Mouse (Mus musculus) liver (tissue): ENCODE results near the gene Rbl2.

Source experiments
- DNase-seq: peaks from one replicate; pipeline ENCODE4 v3.0.0-alpha.2; 2020; ENCODE audit warnings: mixed read lengths

Rbl2 gene

GRCm38 (mm10) chr8:91111868-91112477, 42.1 kb downstream of the Rbl2 start:
- DNase-seq, result no peak

DNA sequence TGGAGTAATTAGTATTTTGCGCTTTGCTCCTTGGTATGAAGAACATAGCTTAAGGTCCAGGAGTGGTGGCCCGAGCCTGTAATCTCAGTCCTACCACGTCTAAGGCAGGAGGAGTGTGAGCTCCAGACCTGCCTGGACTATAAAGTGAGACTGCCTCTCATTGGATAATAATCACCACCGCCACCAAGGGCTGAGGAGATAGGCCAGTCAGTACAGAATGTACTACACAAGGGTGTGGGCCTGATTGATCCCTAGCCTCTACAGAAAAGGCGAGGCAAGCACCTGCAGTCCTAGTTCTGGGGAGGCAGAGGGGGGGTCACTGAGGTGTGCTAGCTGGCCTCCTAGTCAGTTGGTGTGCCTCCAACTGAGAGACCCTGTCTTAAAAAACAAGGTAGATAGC, 44.6 kb downstream of the Rbl2 start:
- DNase-seq, result no peak

DNA sequence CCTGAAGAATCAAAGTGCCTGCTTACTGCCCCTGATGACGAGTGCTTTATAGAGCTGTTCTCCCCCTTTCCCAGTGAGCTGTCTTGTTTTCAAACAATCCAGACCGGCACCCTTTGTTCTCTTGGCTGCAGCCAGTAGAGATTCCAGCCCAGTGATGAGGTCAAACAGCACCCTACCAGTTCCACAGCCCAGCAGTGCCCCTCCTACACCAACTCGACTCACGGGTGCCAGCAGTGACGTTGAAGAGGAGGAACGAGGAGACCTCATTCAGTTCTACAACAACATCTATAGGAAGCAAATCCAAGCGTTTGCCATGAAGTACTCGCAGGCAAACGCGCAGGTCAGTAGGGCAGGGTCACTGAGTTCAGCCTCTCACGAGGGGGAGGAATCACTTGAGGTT, 45.1 kb downstream of the Rbl2 start:
- DNase-seq, result no peak

- no peak for DNase-seq
Observed at GRCm38 (mm10) chr8:91117537-91117936, 47.7 kb downstream of the Rbl2 start.

- no peak for DNase-seq
Observed at GRCm38 (mm10) chr8:91118131-91118530, 48.3 kb downstream of the Rbl2 start.

DNA sequence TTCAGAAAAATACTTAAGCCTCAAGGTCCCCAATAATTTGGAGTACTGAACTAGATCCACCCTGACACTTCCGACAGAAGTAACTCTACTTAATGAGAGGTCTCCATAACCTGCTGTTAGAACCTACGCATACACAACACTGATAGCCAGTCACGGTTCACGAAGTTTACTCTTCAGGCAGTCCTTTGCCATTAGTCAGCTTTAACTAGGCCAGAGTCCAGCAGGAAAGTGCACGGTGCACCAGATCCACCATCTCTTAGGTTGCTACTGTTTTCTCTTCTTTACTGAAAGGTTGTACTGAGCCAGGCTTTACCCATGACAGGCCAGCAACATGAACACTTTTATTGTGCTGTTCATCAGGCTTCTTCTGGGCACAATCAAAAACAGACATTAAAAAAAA, 54.5 kb downstream of the Rbl2 start:
- DNase-seq, result no peak

DNA sequence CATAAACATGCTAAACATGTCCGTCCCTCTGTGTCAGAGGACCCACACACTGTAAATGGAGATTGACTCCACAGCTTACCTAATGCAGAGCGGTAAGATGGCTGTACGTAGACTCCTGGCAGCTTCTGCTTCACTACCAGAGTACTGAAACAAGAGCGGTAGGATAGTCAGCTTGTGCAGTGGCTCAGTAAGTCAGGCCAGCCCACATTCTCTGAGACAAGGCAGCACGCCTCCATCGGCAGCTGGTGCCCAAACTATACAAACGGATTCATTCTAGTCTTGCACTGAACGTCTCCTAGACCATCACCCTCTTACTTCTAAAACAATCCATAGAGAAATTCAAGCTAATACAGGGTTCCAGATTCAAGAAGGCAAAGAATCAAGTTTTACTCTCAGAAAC, 56.9 kb downstream of the Rbl2 start:
- no peak for DNase-seq

GRCm38 (mm10) chr8:91132731-91133130, 62.9 kb downstream of the Rbl2 start:
- DNase-seq, result no peak

GRCm38 (mm10) chr8:91133441-91134069, 63.7 kb downstream of the Rbl2 start:
- DNase-seq, result no peak

DNA sequence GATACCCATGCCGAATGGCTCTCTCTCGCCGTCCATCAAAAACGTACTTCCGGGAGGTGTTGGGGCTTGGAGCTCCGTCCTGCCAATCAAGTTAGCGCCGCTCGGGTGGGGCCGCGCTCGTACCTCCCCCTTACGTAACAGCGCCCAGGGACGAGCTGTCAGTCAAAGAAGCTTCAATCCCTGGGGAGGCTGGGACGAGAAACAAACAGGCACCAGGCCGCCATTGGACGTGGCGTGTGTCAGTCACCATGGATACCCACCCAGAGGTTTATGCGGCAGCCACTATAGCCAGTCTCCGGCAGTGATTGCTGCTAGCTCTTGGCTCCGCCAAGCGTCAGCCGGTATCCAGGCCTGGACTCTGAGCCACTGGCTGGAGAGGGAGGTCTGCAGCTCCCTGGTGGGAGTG, 64.2 kb downstream of the Rbl2 start:
- peak; percentile 98 for DNase-seq

GRCm38 (mm10) chr8:91134659-91135058, 64.8 kb downstream of the Rbl2 start:
- DNase-seq, result no peak

DNA sequence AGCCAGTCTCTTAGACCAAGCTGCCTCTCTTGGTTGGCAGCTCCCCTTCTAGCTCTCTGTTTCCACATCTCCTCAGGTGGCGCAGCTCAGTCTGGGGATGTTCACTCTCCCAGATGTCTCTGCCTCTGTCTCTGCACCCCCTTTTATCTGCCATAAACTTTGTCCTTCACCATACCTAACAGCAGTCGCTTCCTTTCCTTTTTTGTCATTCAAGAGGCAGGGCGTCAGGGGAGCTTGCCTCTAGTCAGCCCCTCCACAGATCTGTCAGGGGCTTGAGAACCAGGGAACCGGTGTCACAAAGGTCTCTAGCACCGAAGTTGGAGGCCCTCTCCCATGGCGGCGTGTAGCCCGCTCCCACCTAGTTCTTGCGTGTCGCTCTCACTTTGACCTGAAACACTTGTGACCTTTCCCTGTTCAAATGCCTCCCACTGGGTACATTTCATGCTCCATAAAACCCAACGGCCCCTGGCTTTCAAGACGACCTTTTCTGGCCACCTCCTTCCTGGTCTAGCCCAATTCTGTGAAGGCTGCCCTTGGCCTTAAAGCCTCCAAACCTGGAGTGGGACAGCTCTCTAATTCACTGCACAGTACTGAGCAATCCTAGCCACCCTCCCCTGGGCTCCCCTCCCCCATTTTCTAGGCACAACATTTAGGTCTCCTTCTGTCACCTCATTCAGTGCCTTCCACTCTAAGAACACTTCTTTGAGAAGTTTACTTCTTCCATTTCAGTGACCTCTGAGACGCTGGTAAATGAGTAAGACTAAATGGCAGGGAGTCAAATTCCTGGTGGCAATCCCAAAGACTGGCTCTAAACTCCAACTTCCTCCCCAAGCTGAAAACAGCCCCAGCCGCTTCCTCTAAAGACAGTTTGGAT, 65.7 kb downstream of the Rbl2 start:
- no peak for DNase-seq

- no peak for DNase-seq
Observed at GRCm38 (mm10) chr8:91140828-91141227, 71.0 kb downstream of the Rbl2 start.

GRCm38 (mm10) chr8:91147715-91148114, 77.9 kb downstream of the Rbl2 start:
- DNase-seq, result peak; percentile 18

GRCm38 (mm10) chr8:91148643-91149178, 78.9 kb downstream of the Rbl2 start:
- no peak for DNase-seq

GRCm38 (mm10) chr8:91149298-91149697, 79.4 kb downstream of the Rbl2 start:
- no peak for DNase-seq

GRCm38 (mm10) chr8:91151531-91151930, 81.7 kb downstream of the Rbl2 start:
- DNase-seq, result no peak

- DNase-seq, result no peak
Observed at GRCm38 (mm10) chr8:91153831-91154230, 84.0 kb downstream of the Rbl2 start.

GRCm38 (mm10) chr8:91154564-91154963, 84.7 kb downstream of the Rbl2 start:
- DNase-seq, result peak; percentile 52

GRCm38 (mm10) chr8:91158617-91159016, 88.8 kb downstream of the Rbl2 start:
- no peak for DNase-seq

GRCm38 (mm10) chr8:91159959-91160800, 90.3 kb downstream of the Rbl2 start:
- no peak for DNase-seq

DNA sequence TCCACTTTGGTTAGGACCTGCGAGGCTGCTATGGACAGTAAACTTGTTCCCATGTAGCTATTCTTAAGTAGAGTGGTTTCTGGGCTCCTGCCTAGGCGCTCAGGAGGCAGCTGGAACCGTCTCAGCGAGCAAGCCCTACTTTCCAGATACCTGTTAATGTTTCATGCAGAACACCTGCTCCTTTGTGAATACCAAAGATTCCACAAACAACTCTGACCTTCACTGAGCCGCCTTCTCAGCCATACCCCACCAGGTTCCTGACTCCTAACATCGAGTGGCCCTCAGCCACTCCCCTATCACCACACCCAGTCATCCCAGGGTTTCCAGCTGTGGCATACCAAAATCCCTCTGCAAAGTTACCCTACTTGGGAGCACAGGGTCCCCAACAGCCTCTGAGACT, 100.3 kb downstream of the Rbl2 start:
- no peak for DNase-seq

GRCm38 (mm10) chr8:91170914-91171313, 101.1 kb downstream of the Rbl2 start:
- DNase-seq, result no peak
